Mouse (Mus musculus) NIH3T3 (cell line): ENCODE measurements around the gene Qrich1.
A peak's percentile ranks its signal among the peaks of the same experiment; 100 is the strongest.

Experiments used
- DNase-seq: peaks from one replicate; pipeline ENCODE4 v3.0.0-alpha.2; 2012; ENCODE audit warnings: low read depth

Gene Qrich1

GRCm38 (mm10) chr9:108516380-108517251 lies at the start of gene Qrich1:
TSS of gene Qrich1 (plus strand) at chr9:108516806.
- peak; percentile 98 for DNase-seq

GRCm38 (mm10) chr9:108469430-108469829 lies 47.2 kb upstream of the Qrich1 start:
- no peak for DNase-seq

GRCm38 (mm10) chr9:108469845-108470244 lies 46.8 kb upstream of the Qrich1 start:
- no peak for DNase-seq

DNA sequence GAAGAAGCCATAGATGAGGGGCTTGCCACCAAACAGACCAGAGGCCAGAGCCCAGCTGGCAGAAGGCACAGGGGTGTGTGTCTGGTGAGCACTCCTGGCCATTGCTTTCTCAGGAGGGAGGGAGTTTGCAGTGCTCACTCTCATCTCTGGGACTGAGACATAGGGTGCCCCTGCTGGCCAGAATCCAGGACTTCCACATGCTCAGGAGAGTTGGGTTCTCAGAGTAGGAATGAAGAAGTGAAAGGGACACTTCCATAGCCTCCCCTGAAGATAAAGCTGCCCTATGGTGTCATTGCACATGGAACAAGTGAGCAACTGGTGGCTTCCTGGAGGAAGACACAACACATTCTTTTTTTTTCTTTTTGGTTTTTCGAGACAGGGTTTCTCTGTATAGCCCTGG lies 42.1 kb upstream of the Qrich1 start:
- DNase-seq, result peak; percentile 22

DNA sequence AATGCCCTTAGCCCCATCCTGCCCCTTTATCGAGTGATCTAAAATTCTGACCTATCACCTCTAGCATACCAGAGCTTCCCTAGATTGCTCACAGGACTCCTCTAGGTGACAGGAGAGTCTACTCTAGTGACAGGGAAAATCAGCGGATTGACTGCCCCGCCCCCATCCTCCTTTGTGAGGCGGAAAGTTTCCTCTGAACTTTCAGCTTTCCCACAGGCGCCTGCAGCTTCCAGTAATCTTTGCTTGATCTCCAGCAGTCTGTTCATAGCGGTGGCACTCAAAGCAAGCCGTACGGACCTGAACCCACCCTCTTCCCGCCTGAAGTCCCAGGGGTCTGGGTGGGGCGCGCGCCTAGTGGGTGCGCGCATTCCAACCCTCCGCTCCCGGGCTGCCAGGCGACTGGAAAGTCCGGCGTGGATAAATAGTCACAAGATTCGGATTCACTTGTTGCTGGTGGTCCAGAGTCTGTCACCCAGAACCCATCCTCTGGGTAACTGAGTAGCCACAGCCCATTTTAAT lies 37.9 kb upstream of the Qrich1 start:
- DNase-seq, result peak; percentile 90

- DNase-seq, result no peak
Measured at GRCm38 (mm10) chr9:108479241-108479640, 37.4 kb upstream of the Qrich1 start.

GRCm38 (mm10) chr9:108479721-108480351 lies 36.8 kb upstream of the Qrich1 start, which contains the start of gene Lamb2:
TSS of gene Lamb2 (plus strand) at chr9:108479736.
- peak; percentile 90 for DNase-seq

DNA sequence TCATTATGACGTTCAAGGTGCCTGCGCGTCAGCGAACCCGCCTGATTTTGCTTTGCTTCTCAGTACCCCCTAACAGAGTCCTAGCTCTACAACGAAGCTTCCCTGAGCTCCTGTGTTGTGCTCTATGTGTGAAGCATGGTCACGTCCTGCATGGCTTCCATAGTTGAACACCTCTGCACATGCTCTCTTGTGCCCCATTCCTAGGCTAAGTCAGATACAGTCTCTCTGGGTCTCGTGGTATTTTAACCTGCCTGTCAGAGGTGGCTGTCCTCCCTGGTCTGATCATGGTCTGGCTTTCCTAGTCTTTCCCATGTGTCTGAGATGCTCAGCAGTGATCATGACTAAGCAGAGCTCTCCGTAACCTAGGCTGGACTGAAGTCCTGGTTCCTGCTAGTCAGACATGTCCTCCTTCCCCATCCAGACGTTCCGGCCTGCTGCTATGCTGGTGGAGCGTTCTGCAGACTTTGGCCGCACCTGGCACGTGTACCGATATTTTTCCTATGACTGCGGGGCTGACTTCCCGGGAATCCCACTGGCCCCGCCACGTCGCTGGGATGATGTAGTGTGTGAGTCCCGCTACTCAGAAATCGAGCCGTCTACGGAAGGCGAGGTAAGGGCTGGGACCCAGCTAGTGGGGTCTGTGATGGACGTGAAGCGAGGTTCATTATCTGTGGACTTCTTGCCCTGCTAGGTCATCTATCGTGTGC lies 35.6 kb upstream of the Qrich1 start:
- DNase-seq, result no peak

- DNase-seq, result no peak
Measured at GRCm38 (mm10) chr9:108481520-108482210, 34.9 kb upstream of the Qrich1 start.

DNA sequence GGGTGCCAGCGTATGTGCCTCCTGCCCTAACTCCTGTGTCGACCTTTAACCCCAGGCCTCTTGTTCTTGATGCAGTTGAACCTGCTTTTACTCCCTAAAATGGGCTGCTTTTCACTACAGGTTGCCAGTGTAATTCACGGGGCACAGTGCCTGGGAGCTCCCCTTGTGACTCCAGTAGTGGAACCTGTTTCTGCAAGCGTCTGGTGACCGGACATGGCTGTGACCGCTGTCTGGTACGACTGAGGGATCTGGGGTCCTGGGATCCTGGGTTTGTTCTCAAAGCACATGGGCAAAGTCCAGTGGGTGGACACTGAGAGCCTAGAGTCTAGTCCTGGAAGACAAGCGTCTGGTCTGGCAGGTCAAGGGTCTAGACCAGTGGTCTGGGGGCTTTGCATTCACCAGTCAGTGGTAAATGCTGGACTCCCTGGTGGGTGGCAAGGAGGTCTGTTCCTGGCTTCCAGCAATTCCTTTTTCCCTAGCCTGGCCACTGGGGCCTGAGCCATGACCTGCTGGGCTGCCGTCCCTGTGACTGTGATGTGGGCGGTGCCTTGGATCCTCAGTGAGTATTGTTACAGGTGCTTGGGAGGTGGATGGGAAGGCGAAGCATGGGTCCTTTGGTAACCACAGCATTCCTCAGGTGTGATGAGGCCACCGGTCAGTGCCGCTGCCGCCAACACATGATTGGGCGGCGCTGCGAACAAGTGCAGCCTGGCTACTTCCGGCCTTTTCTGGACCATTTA lies 33.4 kb upstream of the Qrich1 start:
- no peak for DNase-seq

- no peak for DNase-seq
Measured at GRCm38 (mm10) chr9:108484021-108484420, 32.6 kb upstream of the Qrich1 start.

- no peak for DNase-seq
Measured at GRCm38 (mm10) chr9:108485301-108485875, 31.2 kb upstream of the Qrich1 start.

GRCm38 (mm10) chr9:108486973-108487530 lies 29.6 kb upstream of the Qrich1 start:
- no peak for DNase-seq

DNA sequence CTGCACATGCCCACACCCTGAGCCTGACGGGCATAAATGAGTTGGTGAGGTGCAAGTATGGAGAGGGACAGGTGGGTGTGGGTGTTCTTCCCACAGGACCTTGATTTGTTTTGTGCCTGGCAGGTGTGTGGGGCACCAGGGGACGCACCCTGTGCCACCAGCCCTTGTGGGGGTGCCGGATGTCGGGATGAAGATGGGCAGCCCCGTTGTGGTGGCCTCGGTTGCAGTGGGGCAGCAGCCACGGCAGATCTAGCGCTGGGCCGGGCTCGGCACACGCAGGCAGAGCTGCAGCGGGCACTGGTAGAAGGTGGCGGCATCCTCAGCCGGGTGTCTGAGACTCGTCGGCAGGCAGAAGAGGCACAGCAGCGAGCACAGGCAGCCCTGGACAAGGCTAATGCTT lies 28.2 kb upstream of the Qrich1 start:
- no peak for DNase-seq

DNA sequence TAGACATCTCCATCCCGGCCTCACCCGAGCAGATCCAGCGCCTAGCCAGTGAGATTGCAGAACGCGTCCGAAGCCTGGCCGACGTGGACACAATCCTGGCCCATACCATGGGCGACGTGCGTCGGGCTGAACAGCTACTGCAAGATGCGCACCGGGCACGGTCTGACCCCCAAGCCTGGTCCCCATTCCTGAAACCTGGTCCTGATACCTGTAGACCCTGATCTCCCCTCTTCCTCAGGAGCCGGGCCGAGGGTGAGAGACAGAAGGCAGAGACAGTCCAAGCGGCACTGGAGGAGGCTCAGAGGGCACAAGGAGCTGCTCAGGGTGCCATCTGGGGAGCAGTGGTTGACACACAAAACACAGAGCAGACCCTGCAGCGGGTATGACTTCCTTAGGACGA lies 27.4 kb upstream of the Qrich1 start:
- DNase-seq, result no peak

DNA sequence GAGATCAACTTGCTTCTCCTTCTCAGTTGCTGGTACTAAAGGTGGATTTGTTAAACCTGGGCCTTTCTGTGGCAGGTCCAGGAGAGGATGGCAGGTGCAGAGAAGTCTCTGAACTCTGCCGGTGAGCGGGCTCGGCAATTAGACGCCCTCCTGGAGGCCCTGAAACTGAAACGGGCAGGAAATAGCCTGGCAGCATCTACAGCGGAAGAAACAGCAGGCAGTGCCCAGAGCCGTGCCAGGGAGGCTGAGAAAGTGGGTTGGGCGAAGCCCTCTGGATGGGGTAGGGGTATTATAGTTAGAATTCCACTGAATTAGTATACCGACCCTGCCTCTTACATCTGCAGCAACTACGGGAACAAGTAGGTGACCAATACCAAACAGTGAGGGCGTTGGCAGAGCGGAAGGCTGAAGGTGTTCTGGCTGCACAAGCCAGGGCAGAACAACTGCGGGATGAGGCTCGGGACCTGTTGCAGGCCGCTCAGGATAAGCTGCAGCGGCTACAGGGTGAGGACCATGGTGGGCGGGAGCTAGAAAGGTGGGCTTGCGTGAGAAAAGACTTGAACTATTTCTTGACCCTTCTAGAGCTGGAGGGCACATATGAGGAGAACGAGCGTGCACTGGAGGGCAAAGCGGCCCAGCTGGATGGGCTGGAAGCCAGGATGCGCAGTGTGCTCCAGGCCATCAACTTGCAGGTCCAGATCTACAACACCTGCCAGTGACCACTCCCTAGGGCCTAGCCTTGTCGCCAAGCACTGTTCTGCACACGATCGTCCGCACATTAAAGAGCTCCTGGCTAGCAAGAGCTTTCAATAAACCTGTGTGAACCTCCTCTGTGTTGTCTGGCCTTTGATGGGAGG lies 26.7 kb upstream of the Qrich1 start:
- DNase-seq, result no peak

GRCm38 (mm10) chr9:108490559-108491285 lies 25.9 kb upstream of the Qrich1 start, which contains the start of gene Usp19:
TSS of gene Usp19 (plus strand) at chr9:108490602.
- DNase-seq, result peak; percentile 96

DNA sequence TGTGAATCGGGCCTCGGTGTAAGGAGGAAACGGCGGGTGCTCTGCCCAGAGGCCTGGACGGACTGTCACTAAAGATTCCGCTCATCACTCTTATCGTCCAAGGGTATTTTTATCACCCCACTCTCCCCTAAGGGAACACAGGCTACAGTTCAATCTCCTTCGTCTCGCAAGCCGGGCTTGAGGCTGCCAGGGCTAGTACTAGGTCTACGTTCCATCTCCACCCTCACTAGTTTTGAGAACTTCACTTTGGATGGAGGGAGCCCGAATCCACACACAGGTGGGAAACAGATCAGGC lies 25.4 kb upstream of the Qrich1 start:
- DNase-seq, result no peak
